Mouse (Mus musculus) spleen, adult 2 months (tissue): ENCODE data around the gene H2-M10.6. TPM values are rescaled to one million over a fixed set of nuclear protein-coding genes. Genes with fewer than 3 reads are reported as not detected.

Experiments used
- DNase-seq, 2 experiments: peaks; one replicate each; pipeline versions ENCODE4 v3.0.0 to v3.0.0-alpha.2; 2012 to 2021; ENCODE audit warnings: low spot score in 2 of 2, low read depth in 1 of 2
- H3K27ac ChIP-seq: fragments of 200-500 bp; 2 replicates; pipeline ENCODE4 v1.5.1; 2012; ENCODE audit warnings: low read length, inconsistent platforms; ENCODE audit not compliant: insufficient read depth
- H3K27me3 ChIP-seq: fragments of 200-500 bp; 2 replicates; pipeline ENCODE4 v1.6.1; 2012; ENCODE audit warnings: mild to moderate bottlenecking, moderate library complexity, low read length, inconsistent platforms; ENCODE audit not compliant: control insufficient read depth, insufficient read depth
- H3K36me3 ChIP-seq: fragments of 200-500 bp; 2 replicates; pipeline ENCODE4 v1.6.1; 2012; ENCODE audit warnings: mild to moderate bottlenecking, low read length, inconsistent platforms; ENCODE audit not compliant: control insufficient read depth, insufficient read depth
- H3K4me1 ChIP-seq: fragments of 200-500 bp; 2 replicates; pipeline ENCODE4 v1.6.1; 2011; ENCODE audit warnings: inconsistent platforms; ENCODE audit not compliant: control insufficient read depth, insufficient read depth, insufficient read length
- H3K4me3 ChIP-seq: fragments of 200-500 bp; 2 replicates; pipeline ENCODE4 v1.5.1; 2011; ENCODE audit warnings: mild to moderate bottlenecking, inconsistent platforms; ENCODE audit not compliant: insufficient read depth, insufficient read length; ENCODE audit errors: extremely low read depth
- CTCF ChIP-seq: fragments of 200-500 bp; IDR thresholded peaks from 2 replicates; pipeline ENCODE4 v1.5.1; 2011; ENCODE audit warnings: mild to moderate bottlenecking, inconsistent platforms; ENCODE audit not compliant: insufficient read depth, insufficient read length, insufficient replicate concordance; ENCODE audit errors: extremely low read depth
- POLR2A ChIP-seq: fragments of 200-500 bp; IDR thresholded peaks from 2 replicates; pipeline ENCODE4 v1.6.1; 2011; ENCODE audit warnings: low read depth, low read length, inconsistent platforms
- WGBS: fragments of 180-500 bp; shearing (Covaris S2); methylation state at CpG from one replicate; pipeline ENCODE4 v1.1.7; 2018; 5-methylcytosine and 5-hydroxymethylcytosine counted together
- polyA plus RNA-seq: library from polyadenylated mRNA; depleted of rRNA; stranded (reverse); fragments of >200 nt; gene quantifications from 2 replicates; pipeline ENCODE4 v1.2.3, GENCODE M21; 2012; rRNA removed

The H2-M10.6 gene
- polyA plus RNA-seq, 1 experiment, result not detected

DNA sequence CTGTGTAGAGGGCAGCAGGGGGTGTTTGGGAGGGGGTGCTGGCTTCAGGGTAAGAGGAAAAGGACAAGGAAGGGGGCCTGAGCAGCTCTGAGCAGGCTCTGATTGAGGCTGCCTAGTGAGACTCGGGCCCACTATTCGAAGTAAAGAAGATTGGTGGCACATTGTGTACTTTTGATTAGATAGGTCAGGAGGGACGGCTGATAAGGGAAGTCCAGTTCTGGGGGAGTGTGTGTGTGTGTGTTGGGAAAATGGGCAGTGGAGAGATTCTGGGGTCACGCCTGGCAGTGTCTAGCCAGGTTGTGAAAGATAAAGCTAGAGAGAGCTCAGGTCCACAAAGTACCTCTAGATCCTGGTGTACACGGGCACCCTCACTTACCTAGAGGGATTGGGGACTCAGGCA is 39.7 kb downstream of the H2-M10.6 start:
- WGBS, result 81% methylated on average over 5 of the region's 5 CpGs
- Histone ChIP-seq H3K27ac (no peak overlapping the region), H3K36me3 (peaks cover 41% of the 10 kb centered on the region), H3K4me3 (no peak overlapping the region), H3K4me1 (no peaks in the 10 kb centered on the region), H3K27me3 (no peaks in the 10 kb centered on the region)
- no peak for TF ChIP-seq POLR2A
- no peak for TF ChIP-seq CTCF
- no peak for DNase-seq

DNA sequence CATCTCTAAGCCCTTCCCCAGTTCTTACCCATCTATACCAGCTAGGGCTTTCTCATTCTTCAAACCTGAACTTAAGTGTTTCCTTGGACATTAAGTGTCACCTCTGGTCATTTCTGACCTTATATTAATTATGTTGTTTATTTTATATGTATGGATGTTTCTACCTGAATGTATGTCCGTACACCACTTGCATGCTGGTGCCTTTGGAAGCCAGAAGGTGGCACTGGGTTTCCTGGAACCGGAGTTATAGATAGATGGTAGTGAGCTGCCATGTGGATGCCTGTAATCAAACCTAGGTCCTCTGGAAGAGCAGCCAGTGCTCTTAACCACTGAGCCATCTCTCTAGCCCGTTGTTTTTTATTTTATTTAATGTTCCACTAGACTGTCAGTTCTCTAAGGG is 43.5 kb downstream of the H2-M10.6 start:
- peaks cover 57% of the 10 kb centered on the region for H3K36me3 ChIP-seq
- no peaks in the 10 kb centered on the region for H3K27me3 ChIP-seq
- no peak overlapping the region for H3K27ac ChIP-seq
- no peaks in the 10 kb centered on the region for H3K4me1 ChIP-seq
- WGBS, result 93% methylated on average over 3 of the region's 3 CpGs
- no peak overlapping the region for H3K4me3 ChIP-seq
- no peak for DNase-seq
- TF ChIP-seq POLR2A (no peak), CTCF (no peak)

- TF ChIP-seq POLR2A (no peak), CTCF (no peak)
- H3K36me3 ChIP-seq, result peaks cover 51% of the 10 kb centered on the region
- H3K27me3 ChIP-seq, result no peaks in the 10 kb centered on the region
- H3K4me1 ChIP-seq, result no peaks in the 10 kb centered on the region
- DNase-seq, result no peak
- 93% methylated on average over 4 of the region's 4 CpGs for WGBS
- no peak overlapping the region for H3K27ac ChIP-seq
- H3K4me3 ChIP-seq, result no peak overlapping the region
These were observed 44.3 kb downstream of the H2-M10.6 start for GRCm38 (mm10) chr17:36856236-36856635.

DNA sequence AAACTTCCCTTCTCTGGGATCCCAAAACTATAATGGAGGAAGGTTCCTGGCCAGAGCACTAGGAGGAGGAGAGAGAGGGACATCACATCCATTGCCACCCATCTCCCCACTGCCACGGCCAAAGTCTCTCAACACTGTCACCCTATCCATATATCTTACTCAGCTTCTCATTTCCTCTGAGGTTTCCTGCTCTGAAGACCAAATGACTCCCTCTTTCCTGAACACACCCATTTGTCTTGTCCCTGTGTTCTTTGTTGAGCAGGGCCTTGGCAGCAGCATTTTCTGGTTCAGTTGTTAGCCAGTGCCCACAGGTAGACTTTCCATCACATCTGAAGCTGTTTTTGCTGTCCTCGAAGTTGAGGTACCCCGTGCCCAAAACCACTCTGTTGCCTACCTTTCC is 46.2 kb downstream of the H2-M10.6 start:
- Histone ChIP-seq H3K36me3 (peaks cover 34% of the 10 kb centered on the region), H3K4me3 (no peak overlapping the region), H3K27me3 (no peaks in the 10 kb centered on the region), H3K27ac (no peak overlapping the region), H3K4me1 (no peaks in the 10 kb centered on the region)
- 66% methylated on average over 3 of the region's 3 CpGs for WGBS
- no peak for TF ChIP-seq POLR2A
- TF ChIP-seq CTCF, result no peak
- DNase-seq, result no peak

DNA sequence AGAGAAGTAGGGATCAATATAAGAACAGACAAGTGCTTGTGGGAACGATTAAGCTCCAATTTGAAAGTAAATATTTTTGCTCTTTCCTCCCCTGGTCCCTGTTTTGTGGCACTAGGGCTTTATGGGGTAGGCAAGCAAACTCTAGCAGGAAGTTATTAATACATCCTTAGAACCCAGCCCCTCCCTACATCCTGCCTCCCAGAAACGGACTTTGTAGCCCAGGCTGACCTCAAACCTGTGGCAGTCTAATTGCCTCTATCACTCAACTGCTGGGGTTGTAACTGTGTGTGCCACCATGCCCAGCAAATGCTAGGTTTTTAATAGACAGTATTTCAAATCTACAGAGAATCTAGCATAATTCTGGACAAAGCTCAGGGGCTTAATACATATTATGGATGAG is 49.7 kb downstream of the H2-M10.6 start:
- TF ChIP-seq CTCF (no peak), POLR2A (no peak)
- H3K36me3 ChIP-seq, result peaks cover 16% of the 10 kb centered on the region
- WGBS, result 30% methylated on average over 2 of the region's 2 CpGs
- DNase-seq, result no peak
- H3K27me3 ChIP-seq, result 0 out of 2 replicates have a peak, but pooled peaks cover 4% of the 10 kb centered on the region
- H3K4me1 ChIP-seq, result no peaks in the 10 kb centered on the region
- H3K4me3 ChIP-seq, result no peak overlapping the region
- H3K27ac ChIP-seq, result no peak overlapping the region

Other genes starting within 250 kb of the H2-M10.6 start
- gene H2-M9, start 169.5 kb upstream of the H2-M10.6 start, polyA plus RNA-seq, result not detected in 2 replicates
- not detected in 2 replicates for gene H2-M1, start 140.0 kb upstream of the H2-M10.6 start, polyA plus RNA-seq
- gene H2-M10.5, start 39.3 kb upstream of the H2-M10.6 start, polyA plus RNA-seq, result not detected in 2 replicates
- gene Trim26, start 25.0 kb downstream of the H2-M10.6 start, polyA plus RNA-seq, result 50.6 and 55.6 TPM in 2 replicates
- gene Trim15, start 55.0 kb downstream of the H2-M10.6 start, polyA plus RNA-seq, result 0.04 and 0.05 TPM in 2 replicates
- gene Trim10, start 57.4 kb downstream of the H2-M10.6 start, polyA plus RNA-seq, result 16.8 and 37.0 TPM in 2 replicates
- gene Trim40, start 78.0 kb downstream of the H2-M10.6 start, polyA plus RNA-seq, result 0.19 TPM in 1 of 2 replicates, not detected in the other
- gene Trim31, start 85.9 kb downstream of the H2-M10.6 start, polyA plus RNA-seq, result not detected in 2 replicates
- gene Rnf39, start 130.7 kb downstream of the H2-M10.6 start, polyA plus RNA-seq, result 0.20 and 0.23 TPM in 2 replicates
- 36.3 and 36.9 TPM in 2 replicates for gene Ppp1r11, start 139.6 kb downstream of the H2-M10.6 start, polyA plus RNA-seq
- gene Znrd1, start 146.4 kb downstream of the H2-M10.6 start, polyA plus RNA-seq, result 19.0 and 23.5 TPM in 2 replicates
- 0.31 and 0.57 TPM in 2 replicates for gene Znrd1as, start 146.4 kb downstream of the H2-M10.6 start, polyA plus RNA-seq
- gene 2410137M14Rik, start 169.1 kb downstream of the H2-M10.6 start, polyA plus RNA-seq, result not detected in 2 replicates
- 0.28 and 0.48 TPM in 2 replicates for gene H2-M5, start 177.4 kb downstream of the H2-M10.6 start, polyA plus RNA-seq
- gene Zfp57, start 189.0 kb downstream of the H2-M10.6 start, polyA plus RNA-seq, result 0.62 and 0.75 TPM in 2 replicates
- gene Mog, start 211.2 kb downstream of the H2-M10.6 start, polyA plus RNA-seq, result not detected in 2 replicates
- 28.7 and 29.7 TPM in 2 replicates for gene Gabbr1, start 233.8 kb downstream of the H2-M10.6 start, polyA plus RNA-seq